Mouse (Mus musculus) heart, adult 11 months (tissue): ENCODE results near the gene Upk3b.
A peak's percentile ranks its signal among the peaks of the same experiment; 100 is the strongest.

Experiments used
- DNase-seq: peaks from one replicate; pipeline ENCODE4 v3.0.0; 2022

The Upk3b gene

GRCm38 (mm10) chr5:136077001-136077550, 38.8 kb downstream of the Upk3b start:
- peak; percentile 96 for DNase-seq

- DNase-seq, result no peak
Observed at GRCm38 (mm10) chr5:136078136-136078535, 39.8 kb downstream of the Upk3b start.

- DNase-seq, result no peak
Observed at GRCm38 (mm10) chr5:136082345-136082744, 44.0 kb downstream of the Upk3b start.

GRCm38 (mm10) chr5:136083669-136084107, 45.4 kb downstream of the Upk3b start, which contains the start of gene Rasa4:
Rasa4 (plus strand) TSS chr5:136083916.
- DNase-seq, result peak; percentile 100

GRCm38 (mm10) chr5:136084144-136084881, 46.0 kb downstream of the Upk3b start:
- DNase-seq, result peak; percentile 96

GRCm38 (mm10) chr5:136084891-136085651, 46.8 kb downstream of the Upk3b start:
- peak; percentile 95 for DNase-seq

GRCm38 (mm10) chr5:136086290-136086689, 48.0 kb downstream of the Upk3b start:
- peak; percentile 95 for DNase-seq

GRCm38 (mm10) chr5:136088821-136089575, 50.7 kb downstream of the Upk3b start:
- DNase-seq, result no peak

- DNase-seq, result no peak
Observed at GRCm38 (mm10) chr5:136091927-136092326, 53.6 kb downstream of the Upk3b start.

GRCm38 (mm10) chr5:136094249-136095010, 56.1 kb downstream of the Upk3b start:
- DNase-seq, result no peak

GRCm38 (mm10) chr5:136095089-136095488, 56.8 kb downstream of the Upk3b start:
- DNase-seq, result no peak
